Mouse (Mus musculus) myocyte (in vitro differentiated cells): ENCODE results near the gene Nudt22. TPM values are rescaled to one million over a fixed set of nuclear protein-coding genes. Genes with fewer than 3 reads are reported as not detected.

Experiments used
- H3K27me3 ChIP-seq: one replicate; pipeline ENCODE4 v1.6.1; 2011; ENCODE audit not compliant: control insufficient read depth, insufficient read depth, insufficient read length
- H3K36me3 ChIP-seq: one replicate; pipeline ENCODE4 v1.6.1; 2011; ENCODE audit not compliant: control insufficient read depth, insufficient read depth
- H3K4me2 ChIP-seq: one replicate; pipeline ENCODE4 v1.6.1; 2011; ENCODE audit warnings: low read depth, control low read depth
- H3K4me3 ChIP-seq: one replicate; pipeline ENCODE4 v1.5.1; 2011; ENCODE audit warnings: mild to moderate bottlenecking, control low read depth, moderate library complexity
- H3K79me2 ChIP-seq: one replicate; pipeline ENCODE4 v1.6.1; 2011; ENCODE audit not compliant: control insufficient read depth, insufficient read depth
- H3ac ChIP-seq: one replicate; pipeline ENCODE4 v1.6.1; 2011; ENCODE audit not compliant: control insufficient read depth, insufficient read length
- CEBPB ChIP-seq: IDR thresholded peaks from 2 replicates; pipeline ENCODE4 v1.6.1; 2011; ENCODE audit warnings: mild to moderate bottlenecking, moderate library complexity; ENCODE audit not compliant: poor library complexity, insufficient read depth, severe bottlenecking
- E2F4 ChIP-seq: IDR thresholded peaks from one replicate; pipeline ENCODE4 v1.6.1; 2011; ENCODE audit warnings: mild to moderate bottlenecking, control low read depth, moderate library complexity; ENCODE audit not compliant: insufficient read depth
- MAX ChIP-seq: IDR thresholded peaks from one replicate; pipeline ENCODE4 v1.6.1; 2011; ENCODE audit warnings: low read depth, mild to moderate bottlenecking, control low read depth
- MYOD1 ChIP-seq, 3 experiments: IDR thresholded peaks; one replicate each; pipeline ENCODE4 v1.6.1; 2011; ENCODE audit warnings: control low read depth in 2 of 3, low read depth in 2 of 3, mild to moderate bottlenecking in 2 of 3, moderate library complexity in 1 of 3; ENCODE audit not compliant: insufficient read length in 2 of 3, control insufficient read depth in 1 of 3
- MYOG ChIP-seq, 3 experiments: IDR thresholded peaks; one replicate each; pipeline ENCODE4 v1.6.1; 2011; ENCODE audit warnings: control low read depth in 2 of 3, low read depth in 2 of 3, mild to moderate bottlenecking in 2 of 3; ENCODE audit not compliant: insufficient read length in 2 of 3, control insufficient read depth in 1 of 3, insufficient read depth in 1 of 3
- POLR2A ChIP-seq: IDR thresholded peaks from one replicate; pipeline ENCODE4 v1.6.1; 2011; ENCODE audit warnings: low read depth, mild to moderate bottlenecking, control low read depth, moderate library complexity; ENCODE audit not compliant: insufficient read length
- POLR2AphosphoS2 ChIP-seq: IDR thresholded peaks from one replicate; pipeline ENCODE4 v1.6.1; 2011; ENCODE audit warnings: low read depth, control low read depth; ENCODE audit not compliant: insufficient read length
- REST ChIP-seq: IDR thresholded peaks from one replicate; pipeline ENCODE4 v1.6.1; 2011; ENCODE audit warnings: mild to moderate bottlenecking, control low read depth, moderate library complexity; ENCODE audit not compliant: insufficient read depth, insufficient read length
- SRF ChIP-seq: IDR thresholded peaks from one replicate; pipeline ENCODE4 v1.6.1; 2011; ENCODE audit warnings: low read depth; ENCODE audit not compliant: control insufficient read depth, insufficient read length
- TCF12 ChIP-seq: IDR thresholded peaks from one replicate; pipeline ENCODE4 v1.6.1; 2011; ENCODE audit warnings: mild to moderate bottlenecking, control low read depth; ENCODE audit not compliant: poor library complexity, insufficient read depth, severe bottlenecking
- TCF3 ChIP-seq: IDR thresholded peaks from one replicate; pipeline ENCODE4 v1.6.1; 2011; ENCODE audit warnings: low read depth, control low read depth; ENCODE audit not compliant: insufficient read length
- USF1 ChIP-seq: IDR thresholded peaks from one replicate; pipeline ENCODE4 v1.6.1; 2011; ENCODE audit warnings: low read depth, mild to moderate bottlenecking, control low read depth, moderate library complexity
- polyA plus RNA-seq: library from polyadenylated mRNA; unstranded; fragments of >200 nt; fragmentation: generic; extraction: Trizol; gene quantifications from one replicate; pipeline ENCODE4 v1.2.1, GENCODE M21; 2012; ENCODE audit warnings: missing spikeins

The Nudt22 gene
- polyA plus RNA-seq, result 27.0 TPM

DNA sequence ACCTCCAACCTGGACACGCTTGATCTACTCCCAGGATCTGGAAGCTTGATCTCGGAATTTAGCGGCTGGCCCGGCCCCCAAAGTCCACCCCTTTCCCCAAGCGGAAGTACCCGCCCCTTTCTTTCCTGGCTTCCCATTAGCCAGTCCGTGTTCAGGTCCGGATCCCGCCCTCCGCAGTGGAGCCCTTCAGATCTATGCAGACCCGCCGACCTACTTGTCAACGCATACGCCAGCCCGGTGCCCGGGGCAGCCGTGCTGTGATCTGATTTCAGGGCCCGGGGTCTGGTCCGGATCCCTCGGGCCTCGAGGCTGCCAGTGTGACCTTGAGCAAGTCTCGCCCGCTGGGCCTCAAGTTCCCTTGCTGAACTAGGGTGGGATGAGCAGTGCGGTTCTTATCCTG is at the start of gene Nudt22, which contains the start of gene Trpt1:
Nudt22 (minus strand) TSS at position 112 of the 400 bp plus-strand sequence.
Trpt1 (plus strand) TSS at position 126 of the 400 bp plus-strand sequence.
- TF ChIP-seq POLR2A (peak; percentile 75), MYOD1 (IDR thresholded peaks at IDR 0.05; ENCODE audit: control insufficient read depth in 1 of 3, insufficient read length in 2 of 3, low read depth in 2 of 3) (no peak), TCF12 (no peak), E2F4 (no peak), CEBPB (no peak), REST (no peak), SRF (no peak), POLR2AphosphoS2 (peak; percentile 50), USF1 (no peak), MYOG (IDR thresholded peaks at IDR 0.05; ENCODE audit: control insufficient read depth in 1 of 3, insufficient read depth in 1 of 3, insufficient read length in 2 of 3, low read depth in 2 of 3) (no peak), TCF3 (no peak), MAX (no peak)
- no peaks in the 10 kb centered on the region for H3K79me2 ChIP-seq
- no peaks in the 10 kb centered on the region for H3K27me3 ChIP-seq
- H3ac ChIP-seq, result peak within 1 kb of the TSS; percentile 3
- no peaks in the 10 kb centered on the region for H3K36me3 ChIP-seq
- peak within 1 kb of the TSS; percentile 42 for H3K4me3 ChIP-seq
- H3K4me2 ChIP-seq, result peak within 1 kb of the TSS; percentile 97

DNA sequence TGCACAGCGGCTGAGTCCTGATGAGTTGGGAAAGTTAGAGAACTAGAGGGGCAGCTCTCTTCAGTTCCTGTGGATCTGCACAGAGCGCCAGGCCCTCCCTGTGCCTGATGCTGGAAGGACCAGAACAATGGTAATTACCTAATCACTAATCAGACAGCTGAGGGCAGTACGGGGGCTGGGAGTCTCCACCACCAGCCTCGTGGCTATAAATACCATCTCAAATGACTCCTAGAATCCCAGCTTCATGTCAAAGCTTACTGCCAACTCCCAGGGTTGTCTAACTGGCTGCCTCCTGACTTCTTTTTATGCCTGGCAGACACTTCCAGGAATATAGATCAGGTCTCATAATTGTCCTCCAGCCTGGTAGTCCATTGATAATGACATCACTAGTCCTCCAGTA is 48.8 kb upstream of the Nudt22 start:
- Histone ChIP-seq H3K27me3 (no peaks in the 10 kb centered on the region), H3K4me2 (peak overlapping the region; percentile 8), H3ac (no peak overlapping the region), H3K4me3 (no peak overlapping the region), H3K36me3 (no peaks in the 10 kb centered on the region), H3K79me2 (no peaks in the 10 kb centered on the region)
- no peak for TF ChIP-seq REST
- no peak for TF ChIP-seq POLR2A
- no peak for TF ChIP-seq TCF12
- TF ChIP-seq SRF, result no peak
- TF ChIP-seq MYOD1 (IDR thresholded peaks at IDR 0.05; ENCODE audit: control insufficient read depth in 1 of 3, insufficient read length in 2 of 3, low read depth in 2 of 3), result peak in 1 of 3 experiments; percentile 47
- no peak for TF ChIP-seq USF1
- no peak for TF ChIP-seq TCF3

DNA sequence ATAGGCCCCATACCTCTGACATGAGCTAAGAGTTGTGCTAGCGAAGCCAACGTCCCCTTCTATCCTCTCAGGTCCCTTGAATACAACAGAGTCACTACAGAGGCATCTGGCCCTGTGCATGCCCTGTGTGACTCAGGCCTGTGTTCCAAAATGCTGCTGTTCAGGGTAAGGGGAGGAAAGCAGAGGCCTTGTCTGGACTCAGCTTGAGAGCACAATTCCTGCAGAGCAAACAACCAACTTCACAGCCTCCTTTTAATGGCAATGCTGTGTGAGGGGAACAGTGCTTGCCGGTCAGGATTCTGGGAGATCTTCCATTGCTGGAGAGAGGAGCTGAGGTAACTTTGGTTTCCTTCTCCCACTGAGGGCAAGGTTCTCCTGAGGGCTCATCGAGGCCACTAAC is 48.4 kb upstream of the Nudt22 start:
- Histone ChIP-seq H3K79me2 (peaks cover 2% of the 10 kb centered on the region), H3K36me3 (no peaks in the 10 kb centered on the region), H3K27me3 (no peaks in the 10 kb centered on the region), H3K4me3 (no peak overlapping the region), H3K4me2 (peak overlapping the region; percentile 8), H3ac (no peak overlapping the region)
- TF ChIP-seq USF1, result no peak
- no peak for TF ChIP-seq MAX
- TF ChIP-seq REST, result no peak
- TF ChIP-seq TCF12, result no peak
- TF ChIP-seq MYOG (IDR thresholded peaks at IDR 0.05; ENCODE audit: control insufficient read depth in 1 of 3, insufficient read depth in 1 of 3, insufficient read length in 2 of 3, low read depth in 2 of 3), result no peak
- TF ChIP-seq E2F4, result no peak
- no peak for TF ChIP-seq POLR2AphosphoS2
- no peak for TF ChIP-seq TCF3
- TF ChIP-seq SRF, result no peak
- TF ChIP-seq POLR2A, result no peak
- no peak for TF ChIP-seq CEBPB
- no peak for TF ChIP-seq MYOD1 (IDR thresholded peaks at IDR 0.05; ENCODE audit: control insufficient read depth in 1 of 3, insufficient read length in 2 of 3, low read depth in 2 of 3)

DNA sequence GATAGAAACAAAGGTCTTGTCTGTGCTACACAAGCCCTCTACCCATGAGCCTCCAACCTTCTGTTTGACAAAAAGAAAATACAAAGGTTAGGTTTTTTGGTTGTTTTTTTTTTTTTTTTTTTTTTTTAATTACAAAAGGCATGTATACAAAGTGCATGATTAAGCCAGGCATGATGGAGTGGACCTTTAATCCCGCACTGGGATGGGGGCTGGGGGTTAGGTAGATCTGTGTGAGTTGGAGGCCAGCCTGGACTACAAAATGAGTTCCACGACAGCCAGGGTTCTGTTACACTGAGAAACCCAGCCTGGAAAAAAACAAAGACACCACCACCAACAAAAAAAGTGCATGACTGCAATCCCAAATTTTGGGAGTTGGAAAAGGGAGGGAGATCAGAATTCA is 45.3 kb upstream of the Nudt22 start:
- Histone ChIP-seq H3K79me2 (peaks cover 33% of the 10 kb centered on the region), H3K36me3 (peaks cover 4% of the 10 kb centered on the region), H3K4me2 (peak overlapping the region; percentile 72), H3ac (peak overlapping the region; percentile 56), H3K27me3 (no peaks in the 10 kb centered on the region), H3K4me3 (peak overlapping the region; percentile 58)
- TF ChIP-seq POLR2A (no peak), MAX (no peak), POLR2AphosphoS2 (no peak), REST (no peak), MYOD1 (IDR thresholded peaks at IDR 0.05; ENCODE audit: control insufficient read depth in 1 of 3, insufficient read length in 2 of 3, low read depth in 2 of 3) (no peak), E2F4 (no peak), USF1 (no peak)

DNA sequence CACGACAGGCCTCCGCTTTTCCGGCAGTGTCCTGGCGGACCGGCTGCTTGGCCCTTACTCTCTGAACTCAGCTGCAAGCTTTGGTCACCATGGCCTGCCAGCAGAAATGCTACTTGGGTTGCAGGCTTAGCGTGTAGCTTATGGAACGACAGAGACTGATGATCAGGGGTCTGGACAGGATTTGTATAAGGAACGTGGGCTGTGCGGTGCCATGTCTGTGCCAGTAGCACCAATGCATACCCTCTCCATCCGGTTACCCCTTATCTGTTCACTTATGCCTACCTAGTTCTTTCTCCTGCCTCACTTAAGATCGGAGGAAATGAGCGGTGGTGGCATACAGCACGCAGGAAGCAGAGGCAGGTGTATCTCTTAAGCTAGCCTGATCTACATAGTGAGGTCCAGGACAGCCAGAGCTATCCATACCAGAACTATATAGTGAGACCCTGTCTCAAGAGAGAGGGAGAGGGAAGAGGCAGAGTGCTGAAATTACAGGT is 44.8 kb upstream of the Nudt22 start:
- H3K4me2 ChIP-seq, result peak overlapping the region; percentile 72
- peak overlapping the region; percentile 58 for H3K4me3 ChIP-seq
- H3K36me3 ChIP-seq, result peaks cover 4% of the 10 kb centered on the region
- no peak for TF ChIP-seq TCF12
- TF ChIP-seq SRF, result no peak
- no peak for TF ChIP-seq POLR2AphosphoS2
- TF ChIP-seq POLR2A, result no peak
- no peak for TF ChIP-seq MAX
- TF ChIP-seq CEBPB, result no peak
- TF ChIP-seq USF1, result no peak
- no peak for TF ChIP-seq E2F4
- TF ChIP-seq MYOD1 (IDR thresholded peaks at IDR 0.05; ENCODE audit: control insufficient read depth in 1 of 3, insufficient read length in 2 of 3, low read depth in 2 of 3), result no peak
- TF ChIP-seq MYOG (IDR thresholded peaks at IDR 0.05; ENCODE audit: control insufficient read depth in 1 of 3, insufficient read depth in 1 of 3, insufficient read length in 2 of 3, low read depth in 2 of 3), result no peak
- peak overlapping the region; percentile 56 for H3ac ChIP-seq
- peaks cover 37% of the 10 kb centered on the region for H3K79me2 ChIP-seq
- H3K27me3 ChIP-seq, result no peaks in the 10 kb centered on the region
